Mouse (Mus musculus): Measurements from ENCODE around the gene Ciz1. TPM values are rescaled to one million over a fixed set of nuclear protein-coding genes. Genes with fewer than 3 reads are reported as not detected.

Ciz1 gene
- polyA plus RNA-seq, 1 experiment from 2014 or later = 41.9 TPM

- 64% methylated on average over 6 of the region's 6 CpGs for WGBS
- peak overlapping the region; percentile 35 for H3K9ac ChIP-seq (ENCODE audit: low read length)
- H3K4me1 ChIP-seq (ENCODE audit: control insufficient read depth, insufficient read depth, low read length) = peaks cover 7% of the 10 kb centered on the region; the same call in 1 of the 2 replicates
- H3K27me3 ChIP-seq (ENCODE audit: control insufficient read depth, insufficient read depth, low read length) = no peaks in the 10 kb centered on the region
- H3K4me3 ChIP-seq (replicated peaks; ENCODE audit: low read length) = no peak overlapping the region
- no peak overlapping the region for H3K4me2 ChIP-seq (ENCODE audit: low read depth, low read length)
- ATAC-seq (ENCODE audit: insufficient read depth, low FRiP score) = peak; percentile 78
- H3K9me3 ChIP-seq (replicated peaks; ENCODE audit: control insufficient read depth, low read length) = no peaks in the 10 kb centered on the region
- no peaks in the 10 kb centered on the region for H3K36me3 ChIP-seq (ENCODE audit: control insufficient read depth, insufficient read depth, low read length)
- peak overlapping the region; percentile 33; the same call in 1 of the 2 replicates for H3K27ac ChIP-seq (ENCODE audit: low read length)
These were observed 9.4 kb upstream of the Ciz1 start for GRCm38 (mm10) chr2:32342539-32343350.

GRCm38 (mm10) chr2:32343351-32343671, 8.8 kb upstream of the Ciz1 start:
- no peak overlapping the region for H3K9ac ChIP-seq (ENCODE audit: low read length)
- H3K4me2 ChIP-seq (ENCODE audit: low read depth, low read length) = no peak overlapping the region
- no peak overlapping the region; the same call in 1 of the 2 replicates for H3K27ac ChIP-seq (ENCODE audit: low read length)
- WGBS = 94% methylated on average over 2 of the region's 2 CpGs
- no peaks in the 10 kb centered on the region for H3K9me3 ChIP-seq (replicated peaks; ENCODE audit: control insufficient read depth, low read length)
- no peak overlapping the region for H3K4me3 ChIP-seq (replicated peaks; ENCODE audit: low read length)
- H3K36me3 ChIP-seq (ENCODE audit: control insufficient read depth, insufficient read depth, low read length) = no peaks in the 10 kb centered on the region
- peaks cover 7% of the 10 kb centered on the region; the same call in 1 of the 2 replicates for H3K4me1 ChIP-seq (ENCODE audit: control insufficient read depth, insufficient read depth, low read length)
- H3K27me3 ChIP-seq (ENCODE audit: control insufficient read depth, insufficient read depth, low read length) = no peaks in the 10 kb centered on the region
- no peak for ATAC-seq (ENCODE audit: insufficient read depth, low FRiP score)

GRCm38 (mm10) chr2:32344056-32344455, 8.1 kb upstream of the Ciz1 start:
- no peaks in the 10 kb centered on the region for H3K27me3 ChIP-seq (ENCODE audit: control insufficient read depth, insufficient read depth, low read length)
- H3K36me3 ChIP-seq (ENCODE audit: control insufficient read depth, insufficient read depth, low read length) = no peaks in the 10 kb centered on the region
- H3K4me3 ChIP-seq (replicated peaks; ENCODE audit: low read length) = no peak overlapping the region
- peaks cover 7% of the 10 kb centered on the region; the same call in 1 of the 2 replicates for H3K4me1 ChIP-seq (ENCODE audit: control insufficient read depth, insufficient read depth, low read length)
- no peaks in the 10 kb centered on the region for H3K9me3 ChIP-seq (replicated peaks; ENCODE audit: control insufficient read depth, low read length)
- no peak for ATAC-seq (ENCODE audit: insufficient read depth, low FRiP score)
- WGBS = 74% methylated on average over 10 of the region's 10 CpGs
- no peak overlapping the region for H3K27ac ChIP-seq (ENCODE audit: low read length)
- no peak overlapping the region for H3K9ac ChIP-seq (ENCODE audit: low read length)
- H3K4me2 ChIP-seq (ENCODE audit: low read depth, low read length) = no peak overlapping the region

GRCm38 (mm10) chr2:32344598-32345321, 7.4 kb upstream of the Ciz1 start:
- H3K4me3 ChIP-seq (replicated peaks; ENCODE audit: low read length) = no peak overlapping the region
- no peaks in the 10 kb centered on the region for H3K9me3 ChIP-seq (replicated peaks; ENCODE audit: control insufficient read depth, low read length)
- no peaks in the 10 kb centered on the region for H3K27me3 ChIP-seq (ENCODE audit: control insufficient read depth, insufficient read depth, low read length)
- H3K4me1 ChIP-seq (ENCODE audit: control insufficient read depth, insufficient read depth, low read length) = peaks cover 7% of the 10 kb centered on the region; the same call in 1 of the 2 replicates
- no peaks in the 10 kb centered on the region for H3K36me3 ChIP-seq (ENCODE audit: control insufficient read depth, insufficient read depth, low read length)
- no peak overlapping the region for H3K27ac ChIP-seq (ENCODE audit: low read length)
- no peak overlapping the region for H3K4me2 ChIP-seq (ENCODE audit: low read depth, low read length)
- H3K9ac ChIP-seq (ENCODE audit: low read length) = no peak overlapping the region
- no peak for ATAC-seq (ENCODE audit: insufficient read depth, low FRiP score)
- 70% methylated on average over 14 of the region's 14 CpGs for WGBS

GRCm38 (mm10) chr2:32347019-32347418, 5.1 kb upstream of the Ciz1 start:
- H3K27ac ChIP-seq (ENCODE audit: low read length) = no peak overlapping the region
- no peaks in the 10 kb centered on the region for H3K9me3 ChIP-seq (replicated peaks; ENCODE audit: control insufficient read depth, low read length)
- no peaks in the 10 kb centered on the region for H3K36me3 ChIP-seq (ENCODE audit: control insufficient read depth, insufficient read depth, low read length)
- WGBS = 71% methylated on average over 6 of the region's 6 CpGs
- H3K4me1 ChIP-seq (ENCODE audit: control insufficient read depth, insufficient read depth, low read length) = peaks cover 17% of the 10 kb centered on the region
- H3K4me2 ChIP-seq (ENCODE audit: low read depth, low read length) = no peak overlapping the region
- H3K4me3 ChIP-seq (replicated peaks; ENCODE audit: low read length) = no peak overlapping the region
- no peaks in the 10 kb centered on the region for H3K27me3 ChIP-seq (ENCODE audit: control insufficient read depth, insufficient read depth, low read length)
- no peak for ATAC-seq (ENCODE audit: insufficient read depth, low FRiP score)
- no peak overlapping the region for H3K9ac ChIP-seq (ENCODE audit: low read length)

- Histone ChIP-seq H3K9ac (ENCODE audit: low read length) (no peak overlapping the region), H3K36me3 (ENCODE audit: control insufficient read depth, insufficient read depth, low read length) (no peaks in the 10 kb centered on the region), H3K9me3 (replicated peaks; ENCODE audit: control insufficient read depth, low read length) (no peaks in the 10 kb centered on the region), H3K4me1 (ENCODE audit: control insufficient read depth, insufficient read depth, low read length) (peaks cover 11% of the 10 kb centered on the region), H3K27me3 (ENCODE audit: control insufficient read depth, insufficient read depth, low read length) (no peaks in the 10 kb centered on the region), H3K4me2 (ENCODE audit: low read depth, low read length) (no peak overlapping the region), H3K4me3 (replicated peaks; ENCODE audit: low read length) (no peak overlapping the region), H3K27ac (ENCODE audit: low read length) (no peak overlapping the region)
- no peak for ATAC-seq (ENCODE audit: insufficient read depth, low FRiP score)
- WGBS = 73% methylated on average over 11 of the region's 11 CpGs
These were observed 3.8 kb upstream of the Ciz1 start for GRCm38 (mm10) chr2:32348311-32348710.

GRCm38 (mm10) chr2:32349625-32350255, 2.4 kb upstream of the Ciz1 start:
- H3K36me3 ChIP-seq (ENCODE audit: control insufficient read depth, insufficient read depth, low read length) = no peaks in the 10 kb centered on the region
- no peak overlapping the region for H3K4me3 ChIP-seq (replicated peaks; ENCODE audit: low read length)
- H3K27ac ChIP-seq (ENCODE audit: low read length) = no peak overlapping the region
- no peaks in the 10 kb centered on the region for H3K9me3 ChIP-seq (replicated peaks; ENCODE audit: control insufficient read depth, low read length)
- H3K9ac ChIP-seq (ENCODE audit: low read length) = no peak overlapping the region
- no peak overlapping the region for H3K4me2 ChIP-seq (ENCODE audit: low read depth, low read length)
- peaks cover 11% of the 10 kb centered on the region for H3K4me1 ChIP-seq (ENCODE audit: control insufficient read depth, insufficient read depth, low read length)
- ATAC-seq (ENCODE audit: insufficient read depth, low FRiP score) = no peak
- no peaks in the 10 kb centered on the region for H3K27me3 ChIP-seq (ENCODE audit: control insufficient read depth, insufficient read depth, low read length)
- 54% methylated on average over 8 of the region's 8 CpGs for WGBS

GRCm38 (mm10) chr2:32350471-32351051, 1.6 kb upstream of the Ciz1 start:
- ATAC-seq (ENCODE audit: insufficient read depth, low FRiP score) = no peak
- H3K27ac ChIP-seq (ENCODE audit: low read length) = no peak overlapping the region
- H3K4me3 ChIP-seq (replicated peaks; ENCODE audit: low read length) = no peak overlapping the region
- 49% methylated on average over 13 of the region's 13 CpGs for WGBS
- H3K4me1 ChIP-seq (ENCODE audit: control insufficient read depth, insufficient read depth, low read length) = peaks cover 11% of the 10 kb centered on the region
- no peak overlapping the region for H3K4me2 ChIP-seq (ENCODE audit: low read depth, low read length)
- no peaks in the 10 kb centered on the region for H3K9me3 ChIP-seq (replicated peaks; ENCODE audit: control insufficient read depth, low read length)
- no peaks in the 10 kb centered on the region for H3K36me3 ChIP-seq (ENCODE audit: control insufficient read depth, insufficient read depth, low read length)
- H3K9ac ChIP-seq (ENCODE audit: low read length) = no peak overlapping the region
- no peaks in the 10 kb centered on the region for H3K27me3 ChIP-seq (ENCODE audit: control insufficient read depth, insufficient read depth, low read length)
